Mouse (Mus musculus): ENCODE results near the gene Clec16a. TPM values are rescaled to one million over a fixed set of nuclear protein-coding genes. Genes with fewer than 3 reads are reported as not detected.

Clec16a gene
- polyA plus RNA-seq, 1 experiment: 25.2 TPM

DNA sequence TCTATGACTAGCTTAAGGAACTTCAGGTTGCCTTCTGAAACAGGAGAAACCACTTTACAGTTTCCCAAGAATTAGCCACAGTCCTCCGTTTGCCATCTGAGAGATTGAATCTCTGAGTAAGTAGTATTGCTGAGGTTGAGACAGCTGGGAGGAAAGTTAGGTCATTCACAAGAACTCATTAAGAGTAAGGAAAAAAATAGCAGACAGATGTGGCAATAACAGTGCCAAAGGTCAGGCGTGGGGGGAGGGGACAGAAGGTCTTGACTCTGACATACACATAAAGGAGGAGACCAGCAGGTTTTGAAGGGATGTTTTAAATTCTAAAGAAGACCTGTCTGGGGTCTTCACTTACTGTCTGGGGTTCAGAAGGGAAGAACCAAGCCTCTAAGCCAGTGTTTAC is 157.3 kb downstream of the Clec16a start:
- no peak for DNase-seq
- Histone ChIP-seq H3K36me3 (ENCODE audit: control insufficient read depth, insufficient read depth, low read length) (no peaks in the 10 kb centered on the region), H3K27ac (ENCODE audit: control insufficient read depth, insufficient read depth, low read length) (peak overlapping the region; percentile 66), H3K4me1 (replicated peaks; ENCODE audit: control insufficient read depth, insufficient read depth, low read length) (peaks cover 79% of the 10 kb centered on the region), H3K4me3 (ENCODE audit: control insufficient read depth, insufficient read depth, low read length) (no peak overlapping the region), H3K27me3 (ENCODE audit: control insufficient read depth, insufficient read depth, low read length) (no peaks in the 10 kb centered on the region)
- 35% methylated on average over 2 of the region's 2 CpGs for whole genome bisulfite sequencing
- no peak for TF ChIP-seq CTCF (IDR thresholded peaks at IDR 0.05; ENCODE audit: borderline replicate concordance, control insufficient read depth, extremely low read depth, insufficient read depth, low read length, poor library complexity)
- no peak for TF ChIP-seq POLR2A (IDR thresholded peaks at IDR 0.05; ENCODE audit: control insufficient read depth, extremely low read depth, insufficient read depth, low read length, poor library complexity)

DNA sequence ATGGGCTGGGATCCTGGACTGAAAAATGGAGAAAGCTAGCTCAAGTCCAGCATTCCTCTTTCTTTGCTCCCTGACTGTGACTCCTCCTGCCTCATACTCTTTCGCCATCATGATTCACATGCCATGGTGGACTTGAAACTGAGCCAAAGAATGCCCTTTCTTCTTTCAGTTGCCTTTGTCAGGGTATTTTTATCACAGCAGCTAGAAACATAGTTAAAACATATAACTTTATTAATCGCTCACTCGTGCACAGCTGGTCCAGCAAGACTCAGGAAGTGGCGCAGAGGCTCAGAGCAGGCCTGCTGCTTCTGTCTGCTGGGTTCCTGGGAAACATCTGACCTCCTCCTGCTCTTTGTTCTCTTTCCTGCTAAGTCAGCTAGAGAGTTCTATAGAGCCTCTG is 158.8 kb downstream of the Clec16a start:
- H3K4me1 ChIP-seq (replicated peaks; ENCODE audit: control insufficient read depth, insufficient read depth, low read length): peaks cover 66% of the 10 kb centered on the region
- TF ChIP-seq POLR2A (IDR thresholded peaks at IDR 0.05; ENCODE audit: control insufficient read depth, extremely low read depth, insufficient read depth, low read length, poor library complexity) (no peak), CTCF (IDR thresholded peaks at IDR 0.05; ENCODE audit: borderline replicate concordance, control insufficient read depth, extremely low read depth, insufficient read depth, low read length, poor library complexity) (no peak)
- H3K36me3 ChIP-seq (ENCODE audit: control insufficient read depth, insufficient read depth, low read length): no peaks in the 10 kb centered on the region
- DNase-seq: no peak
- WGBS: 24% methylated on average over 4 of the region's 4 CpGs
- H3K27me3 ChIP-seq (ENCODE audit: control insufficient read depth, insufficient read depth, low read length): no peaks in the 10 kb centered on the region
- peak overlapping the region; percentile 94 for H3K27ac ChIP-seq (ENCODE audit: control insufficient read depth, insufficient read depth, low read length)
- no peak overlapping the region for H3K4me3 ChIP-seq (ENCODE audit: control insufficient read depth, insufficient read depth, low read length)

DNA sequence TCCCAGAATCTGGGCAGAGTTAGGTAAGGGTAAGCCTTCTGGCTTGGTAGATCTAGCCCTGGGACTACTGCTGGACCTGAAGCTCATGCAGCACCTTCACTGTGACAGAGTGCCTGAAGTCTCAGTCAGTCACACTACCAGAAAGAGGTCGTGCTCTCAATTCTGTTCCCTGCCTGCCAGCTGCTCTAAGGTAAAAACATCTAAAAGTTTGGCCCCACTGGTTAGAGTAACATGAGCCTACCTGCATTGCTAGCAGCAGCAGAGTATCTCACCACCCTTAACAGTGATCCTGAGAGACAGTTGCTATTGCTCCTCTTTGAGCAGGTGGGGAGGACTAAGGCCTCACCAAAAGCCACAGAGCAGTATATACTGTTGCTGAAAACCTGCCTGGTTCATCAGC is 160.3 kb downstream of the Clec16a start:
- no peak for TF ChIP-seq CTCF (IDR thresholded peaks at IDR 0.05; ENCODE audit: borderline replicate concordance, control insufficient read depth, extremely low read depth, insufficient read depth, low read length, poor library complexity)
- no peaks in the 10 kb centered on the region for H3K36me3 ChIP-seq (ENCODE audit: control insufficient read depth, insufficient read depth, low read length)
- no peaks in the 10 kb centered on the region for H3K27me3 ChIP-seq (ENCODE audit: control insufficient read depth, insufficient read depth, low read length)
- no peak overlapping the region for H3K4me3 ChIP-seq (ENCODE audit: control insufficient read depth, insufficient read depth, low read length)
- no peak for DNase-seq
- peak overlapping the region; percentile 94 for H3K27ac ChIP-seq (ENCODE audit: control insufficient read depth, insufficient read depth, low read length)
- WGBS: 15% methylated on average over 1 of the region's 1 CpGs
- H3K4me1 ChIP-seq (replicated peaks; ENCODE audit: control insufficient read depth, insufficient read depth, low read length): peaks cover 56% of the 10 kb centered on the region

DNA sequence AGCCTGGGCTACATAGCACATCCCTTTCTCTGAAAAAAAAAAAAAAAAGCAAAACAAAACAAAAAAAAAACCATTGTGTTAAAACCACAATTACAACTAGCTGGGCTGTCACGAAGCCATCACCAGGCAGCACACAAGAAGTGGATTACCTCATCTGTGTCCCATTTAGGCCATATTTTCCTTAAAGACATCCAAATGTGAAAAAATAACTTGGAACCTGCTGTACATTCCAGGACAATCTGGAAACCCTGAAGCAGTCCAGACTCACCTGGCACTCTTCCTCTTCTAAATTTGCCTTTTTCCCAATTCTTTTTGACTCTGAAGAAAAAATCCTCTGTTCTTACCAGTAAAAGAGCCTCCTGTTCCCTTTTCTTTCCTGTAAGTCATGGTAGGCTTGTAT is 166.4 kb downstream of the Clec16a start:
- no peak for DNase-seq
- Histone ChIP-seq H3K4me1 (replicated peaks; ENCODE audit: control insufficient read depth, insufficient read depth, low read length) (peaks cover 50% of the 10 kb centered on the region), H3K36me3 (ENCODE audit: control insufficient read depth, insufficient read depth, low read length) (no peaks in the 10 kb centered on the region), H3K27ac (ENCODE audit: control insufficient read depth, insufficient read depth, low read length) (no peak overlapping the region), H3K27me3 (ENCODE audit: control insufficient read depth, insufficient read depth, low read length) (no peaks in the 10 kb centered on the region), H3K4me3 (ENCODE audit: control insufficient read depth, insufficient read depth, low read length) (no peak overlapping the region)
- TF ChIP-seq POLR2A (IDR thresholded peaks at IDR 0.05; ENCODE audit: control insufficient read depth, extremely low read depth, insufficient read depth, low read length, poor library complexity) (no peak), CTCF (IDR thresholded peaks at IDR 0.05; ENCODE audit: borderline replicate concordance, control insufficient read depth, extremely low read depth, insufficient read depth, low read length, poor library complexity) (no peak)
- 54% methylated on average over 1 of the region's 1 CpGs for WGBS

DNA sequence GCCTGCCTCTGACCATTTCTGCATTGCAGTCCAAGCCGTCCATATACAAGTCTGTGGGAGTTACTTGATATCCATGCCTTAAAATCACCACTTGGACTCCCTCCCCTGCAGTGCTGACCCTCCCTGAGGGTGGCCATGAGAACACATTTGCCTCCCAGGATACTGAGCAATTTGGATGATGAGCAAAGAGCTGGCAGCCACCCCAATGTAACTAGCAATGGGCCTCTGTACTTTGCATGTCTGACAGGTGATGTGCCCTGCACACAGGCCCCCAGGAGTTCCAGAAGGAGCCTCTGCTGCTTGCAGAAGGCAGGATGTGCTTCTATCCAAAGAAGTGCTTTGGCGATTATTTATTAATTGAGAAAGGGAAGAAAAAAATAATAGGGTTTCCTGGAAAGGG is 167.9 kb downstream of the Clec16a start:
- H3K27me3 ChIP-seq (ENCODE audit: control insufficient read depth, insufficient read depth, low read length): no peaks in the 10 kb centered on the region
- H3K4me1 ChIP-seq (replicated peaks; ENCODE audit: control insufficient read depth, insufficient read depth, low read length): peaks cover 47% of the 10 kb centered on the region
- H3K27ac ChIP-seq (ENCODE audit: control insufficient read depth, insufficient read depth, low read length): peak overlapping the region; percentile 95
- DNase-seq: no peak
- no peaks in the 10 kb centered on the region for H3K36me3 ChIP-seq (ENCODE audit: control insufficient read depth, insufficient read depth, low read length)
- TF ChIP-seq CTCF (IDR thresholded peaks at IDR 0.05; ENCODE audit: borderline replicate concordance, control insufficient read depth, extremely low read depth, insufficient read depth, low read length, poor library complexity) (no peak), POLR2A (IDR thresholded peaks at IDR 0.05; ENCODE audit: control insufficient read depth, extremely low read depth, insufficient read depth, low read length, poor library complexity) (no peak)
- WGBS: 68% methylated on average over 2 of the region's 2 CpGs
- no peak overlapping the region for H3K4me3 ChIP-seq (ENCODE audit: control insufficient read depth, insufficient read depth, low read length)

DNA sequence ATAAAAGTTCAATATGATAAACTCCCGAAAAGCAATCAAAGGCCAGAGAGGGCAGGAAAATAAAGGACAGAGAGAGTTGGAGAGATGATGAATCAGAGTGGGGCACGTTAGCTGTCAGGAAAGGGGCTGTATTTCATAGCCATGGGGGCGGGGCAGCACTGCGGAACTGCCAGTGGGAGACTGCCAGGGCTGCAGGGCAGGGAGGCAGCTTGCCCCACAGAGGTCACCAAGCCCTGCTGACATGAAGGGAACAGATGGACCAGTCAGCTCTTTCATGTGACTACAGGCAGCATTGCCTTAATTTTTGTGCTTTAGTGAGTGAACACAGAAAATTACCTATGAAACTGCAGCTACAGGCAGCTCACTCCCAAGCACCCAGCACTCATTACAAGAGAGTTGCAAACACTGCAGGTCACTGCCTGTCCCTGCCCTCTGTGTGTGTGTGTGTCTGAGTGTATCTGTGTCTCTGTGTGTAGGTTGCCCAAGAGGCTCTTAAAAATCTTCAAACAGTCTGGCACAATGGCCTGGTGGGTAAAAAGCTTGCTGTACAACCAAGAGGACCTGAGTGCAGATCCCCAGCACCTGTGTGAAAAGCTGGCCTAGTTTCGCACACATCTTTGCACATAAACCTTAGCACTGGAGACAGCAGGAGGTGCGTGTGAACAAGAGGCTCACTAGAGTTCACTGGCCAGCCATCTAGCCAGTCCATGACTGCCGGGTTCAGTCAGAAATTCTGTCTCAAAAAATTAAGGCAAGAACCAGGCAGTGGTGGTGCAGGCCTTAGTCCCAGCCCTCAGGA is 168.5 kb downstream of the Clec16a start:
- DNase-seq: peak; percentile 84
- Histone ChIP-seq H3K27ac (ENCODE audit: control insufficient read depth, insufficient read depth, low read length) (peak overlapping the region; percentile 95), H3K36me3 (ENCODE audit: control insufficient read depth, insufficient read depth, low read length) (no peaks in the 10 kb centered on the region), H3K27me3 (ENCODE audit: control insufficient read depth, insufficient read depth, low read length) (no peaks in the 10 kb centered on the region), H3K4me3 (ENCODE audit: control insufficient read depth, insufficient read depth, low read length) (no peak overlapping the region), H3K4me1 (replicated peaks; ENCODE audit: control insufficient read depth, insufficient read depth, low read length) (peaks cover 47% of the 10 kb centered on the region)
- 38% methylated on average over 7 of the region's 7 CpGs for WGBS
- TF ChIP-seq POLR2A (IDR thresholded peaks at IDR 0.05; ENCODE audit: control insufficient read depth, extremely low read depth, insufficient read depth, low read length, poor library complexity) (0 out of 2 replicates have a peak, but pooled peaks have one; percentile 39), CTCF (IDR thresholded peaks at IDR 0.05; ENCODE audit: borderline replicate concordance, control insufficient read depth, extremely low read depth, insufficient read depth, low read length, poor library complexity) (no peak)
